Mouse (Mus musculus) CH12.LX (cell line): ENCODE results near the gene Abca3. TPM values are rescaled to one million over a fixed set of nuclear protein-coding genes. Genes with fewer than 3 reads are reported as not detected.

ENCODE experiments used
- DNase-seq: peaks from one replicate; pipeline ENCODE4 v3.0.0-alpha.2; 2013; ENCODE audit errors: extremely low read depth
- H3K27ac ChIP-seq: 2 replicates; pipeline ENCODE4 v1.5.1; 2012; ENCODE audit warnings: low read depth, mild to moderate bottlenecking, control low read depth, moderate library complexity; ENCODE audit not compliant: insufficient read depth
- H3K27me3 ChIP-seq: replicated peaks from 2 replicates; pipeline ENCODE3; 2012; ENCODE audit warnings: inconsistent platforms
- H3K36me3 ChIP-seq, 2 experiments: replicated peaks in 1 of 2; 2 replicates each; pipeline versions ENCODE3 to v1.6.1; 2012; ENCODE audit warnings: inconsistent platforms in 1 of 2, low read length in 1 of 2, mild to moderate bottlenecking in 1 of 2, mixed read lengths in 1 of 2, moderate library complexity in 1 of 2; ENCODE audit not compliant: control insufficient read depth in 1 of 2, insufficient read depth in 1 of 2
- H3K4me1 ChIP-seq, 2 experiments: 2 replicates each; pipeline ENCODE4 v1.6.1; 2012; ENCODE audit warnings: inconsistent platforms in 1 of 2, moderate library complexity in 1 of 2; ENCODE audit not compliant: insufficient read depth in 2 of 2, control insufficient read depth in 1 of 2
- H3K4me2 ChIP-seq: 2 replicates; pipeline ENCODE4 v1.6.1; 2012; ENCODE audit warnings: low read depth, mild to moderate bottlenecking, control low read depth; ENCODE audit not compliant: poor library complexity, insufficient read depth, severe bottlenecking
- H3K4me3 ChIP-seq, 3 experiments: fragments of 150-350 bp in 1 of 3; sonication (generic) in 1 of 3; replicated peaks in 1 of 3; 2 replicates each; pipeline versions ENCODE3 to v1.5.1; 2011 to 2012; ENCODE audit warnings: low read depth in 2 of 3, low read length in 2 of 3, mild to moderate bottlenecking in 2 of 3, moderate library complexity in 2 of 3, control low read depth in 1 of 3, improper control_type of control experiment in 1 of 3, inconsistent platforms in 1 of 3, mixed read lengths in 1 of 3; ENCODE audit not compliant: poor library complexity in 1 of 3
- H3K79me2 ChIP-seq: replicated peaks from 2 replicates; pipeline ENCODE4 v1.6.1; 2012; ENCODE audit warnings: mild to moderate bottlenecking, moderate library complexity; ENCODE audit not compliant: control insufficient read depth, poor library complexity, insufficient read depth, severe bottlenecking; ENCODE audit errors: extremely low read depth
- H3K9ac ChIP-seq: 2 replicates; pipeline ENCODE4 v1.6.1; 2012; ENCODE audit warnings: low read depth, mild to moderate bottlenecking, control low read depth, moderate library complexity; ENCODE audit not compliant: insufficient read depth
- H3K9me3 ChIP-seq: replicated peaks from 2 replicates; pipeline ENCODE3; 2012; ENCODE audit warnings: low read length, inconsistent platforms, mixed read lengths
- CHD1 ChIP-seq: IDR thresholded peaks from 2 replicates; pipeline ENCODE4 v1.6.1; 2012; ENCODE audit warnings: low read depth, low read length, improper control_type of control experiment, inconsistent platforms
- E2F4 ChIP-seq: IDR thresholded peaks from 2 replicates; pipeline ENCODE4 v1.6.1; 2011; ENCODE audit warnings: low read depth, low read length, improper control_type of control experiment; ENCODE audit not compliant: insufficient replicate concordance
- GABPA ChIP-seq: IDR thresholded peaks from 2 replicates; pipeline ENCODE4 v1.6.1; 2012; ENCODE audit warnings: low read depth, low read length, improper control_type of control experiment, inconsistent platforms; ENCODE audit not compliant: insufficient replicate concordance
- KAT2A ChIP-seq: IDR thresholded peaks from 2 replicates; pipeline ENCODE4 v1.6.1; 2012; ENCODE audit warnings: low read length, improper control_type of control experiment, inconsistent platforms; ENCODE audit not compliant: insufficient replicate concordance
- MAFK ChIP-seq: IDR thresholded peaks from 2 replicates; pipeline ENCODE4 v1.6.1; 2011; ENCODE audit warnings: low read length, improper control_type of control experiment; ENCODE audit not compliant: insufficient replicate concordance
- MAX ChIP-seq: IDR thresholded peaks from 2 replicates; pipeline ENCODE4 v1.6.1; 2011; ENCODE audit warnings: low read length, improper control_type of control experiment
- MXI1 ChIP-seq: IDR thresholded peaks from 2 replicates; pipeline ENCODE4 v1.6.1; 2011; ENCODE audit warnings: mild to moderate bottlenecking, low read depth, low read length, improper control_type of control experiment
- MYC ChIP-seq: IDR thresholded peaks from 2 replicates; pipeline ENCODE4 v1.6.1; 2011; ENCODE audit warnings: low read depth, mild to moderate bottlenecking, improper control_type of control experiment, low read length
- PAX5 ChIP-seq: IDR thresholded peaks from 2 replicates; pipeline ENCODE4 v1.6.1; 2012; ENCODE audit warnings: low read length, inconsistent platforms, mixed read lengths
- POLR2AphosphoS2 ChIP-seq: IDR thresholded peaks from 2 replicates; pipeline ENCODE4 v1.6.1; 2011; ENCODE audit warnings: low read depth, low read length, improper control_type of control experiment
- SMC3 ChIP-seq: IDR thresholded peaks from 2 replicates; pipeline ENCODE4 v1.6.1; 2011; ENCODE audit warnings: low read depth, low read length, improper control_type of control experiment
- USF1 ChIP-seq: IDR thresholded peaks from 2 replicates; pipeline ENCODE4 v1.6.1; 2014; ENCODE audit warnings: low read depth, mild to moderate bottlenecking, inconsistent platforms, low read length, improper control_type of control experiment
- USF2 ChIP-seq: conservative IDR thresholded peaks from 2 replicates; pipeline ENCODE4 v1.6.1; 2011; ENCODE audit warnings: low read depth, low read length, improper control_type of control experiment
- ZC3H11A ChIP-seq: IDR thresholded peaks from 2 replicates; pipeline ENCODE4 v1.6.1; 2012; ENCODE audit warnings: low read depth, mild to moderate bottlenecking, inconsistent platforms, low read length, improper control_type of control experiment
- ZKSCAN1 ChIP-seq: IDR thresholded peaks from 2 replicates; pipeline ENCODE4 v1.6.1; 2012; ENCODE audit warnings: low read depth, inconsistent platforms, low read length, improper control_type of control experiment, borderline replicate concordance
- ZNF384 ChIP-seq: IDR thresholded peaks from 2 replicates; pipeline ENCODE4 v1.6.1; 2012; ENCODE audit warnings: low read depth, low read length, improper control_type of control experiment, inconsistent platforms
- dilution Hi-C: fragments of 300-500 bp; cut with MboI; formaldehyde crosslinking; loops from 2 replicates; pipeline ENCODE4 v1.14.3; 2020; ENCODE audit warnings: low sequenced_read_pairs; ENCODE audit not compliant: extremely low pct_unique_long_range_greater_than_20kb, extremely low pct_ligation_motif_present
- in situ Hi-C: fragments of 300-500 bp; cut with MboI; formaldehyde crosslinking; loops from 3 replicates; pipeline ENCODE4 v1.14.3; 2019; ENCODE audit warnings: low sequenced_read_pairs, low pct_ligation_motif_present, low pct_unique_long_range_greater_than_20kb, mixed read lengths
- polyA plus RNA-seq: library from polyadenylated mRNA; unstranded; fragments of >175 nt; gene quantifications from 2 replicates; pipeline ENCODE4 v1.2.1, GENCODE M21; 2012; ENCODE audit warnings: low read depth; ENCODE audit not compliant: insufficient read length
- total RNA-seq, 2 experiments: library from RNA; depleted of rRNA; stranded (reverse); fragments of 300-350 nt in 1 of 2; fragments of >200 nt in 1 of 2; gene quantifications; 2 replicates each; pipeline ENCODE4 v1.2.3; 2012 to 2014

Gene Abca3
- total and polyA plus RNA-seq, 3 experiments: 3.9 to 8.7 (median 8.4) TPM

- H3K4me2 ChIP-seq: no peak overlapping the region
- H3K4me1 ChIP-seq: peaks cover 0 to 4% of the 10 kb centered on the region in 2 experiments; a peak in 1 of 4 replicates
- no peak overlapping the region for H3K4me3 ChIP-seq
- TF ChIP-seq ZC3H11A (no peak), MAFK (no peak), MXI1 (no peak), USF2 (no peak), MAX (no peak), GABPA (no peak), USF1 (no peak), POLR2AphosphoS2 (no peak), E2F4 (no peak), KAT2A (no peak), CHD1 (no peak), SMC3 (no peak), ZNF384 (no peak)
- in situ Hi-C loops (no loop called here), dilution Hi-C loops (no loop called here)
- H3K9me3 ChIP-seq: no peaks in the 10 kb centered on the region
- H3K27ac ChIP-seq: no peak overlapping the region
- DNase-seq: no peak
- H3K36me3 ChIP-seq: peaks cover 11 to 77% of the 10 kb centered on the region in 2 experiments
- H3K79me2 ChIP-seq: no peaks in the 10 kb centered on the region
- H3K27me3 ChIP-seq: no peaks in the 10 kb centered on the region
- no peak overlapping the region for H3K9ac ChIP-seq
Measured at GRCm38 (mm10) chr17:24383789-24384188, 32.0 kb downstream of the Abca3 start.

GRCm38 (mm10) chr17:24388711-24389110 lies 37.0 kb downstream of the Abca3 start:
- dilution Hi-C loops: no loop called here
- H3K4me3 ChIP-seq: no peak overlapping the region
- no peak for DNase-seq
- H3K4me2 ChIP-seq: no peak overlapping the region
- no peak overlapping the region for H3K27ac ChIP-seq
- in situ Hi-C loops: no loop called here
- H3K9ac ChIP-seq: no peak overlapping the region
- peaks cover 0 to 4% of the 10 kb centered on the region in 2 experiments; a peak in 1 of 4 replicates for H3K4me1 ChIP-seq
- H3K79me2 ChIP-seq: no peaks in the 10 kb centered on the region
- no peaks in the 10 kb centered on the region for H3K9me3 ChIP-seq
- H3K36me3 ChIP-seq: peaks cover 11 to 83% of the 10 kb centered on the region in 2 experiments
- H3K27me3 ChIP-seq: no peaks in the 10 kb centered on the region
- TF ChIP-seq ZC3H11A: no peak
- TF ChIP-seq MYC: no peak
- no peak for TF ChIP-seq PAX5
- TF ChIP-seq MAFK: no peak
- TF ChIP-seq E2F4: no peak
- TF ChIP-seq ZKSCAN1: no peak
